Mouse (Mus musculus) kidney, adult 2 months (tissue): ENCODE data around the gene Gxylt1.

Source experiments
- CTCF ChIP-seq: fragments of 200-500 bp; conservative IDR thresholded peaks from 2 replicates; pipeline ENCODE4 v1.5.1; 2011; ENCODE audit warnings: low read depth, mild to moderate bottlenecking, control low read depth, low read length, moderate library complexity, mixed read lengths; ENCODE audit not compliant: insufficient read depth, insufficient read length
- POLR2A ChIP-seq: fragments of 200-500 bp; IDR thresholded peaks from one replicate; pipeline ENCODE4 v1.6.1; 2011; ENCODE audit warnings: low read depth, low read length, control low read depth

DNA sequence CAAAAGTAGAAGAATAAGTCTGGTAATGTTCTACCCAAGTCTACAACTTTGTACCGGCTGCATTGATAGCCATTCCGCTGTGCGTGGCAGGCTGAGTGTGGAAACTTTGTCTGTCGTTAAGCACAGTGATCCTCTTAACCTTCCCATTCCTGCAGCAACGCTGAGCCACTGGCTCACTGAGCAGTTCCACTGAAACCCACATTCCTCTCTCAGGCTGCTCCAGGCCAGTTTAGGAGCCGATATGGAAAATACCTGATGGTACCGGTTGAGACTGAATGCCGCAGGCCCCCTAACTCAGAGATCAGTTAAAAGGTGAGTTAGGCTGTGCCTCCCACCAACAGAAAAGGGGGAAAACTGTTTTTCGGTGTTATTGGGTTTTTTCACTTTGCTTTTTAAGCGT, 19.7 kb downstream of the Gxylt1 start:
- no peak for TF ChIP-seq CTCF
- no peak for TF ChIP-seq POLR2A
